Mouse (Mus musculus): ENCODE measurements around the gene Rab40c. TPM values are rescaled to one million over a fixed set of nuclear protein-coding genes. Genes with fewer than 3 reads are reported as not detected.
"Not testable (repeated sequence)": the region's sequence is repeated elsewhere in the genome, so short reads cannot be mapped to it uniquely, and the experiment has no call there.

The Rab40c gene
- polyA plus RNA-seq, 1 experiment from 2014 or later: 29.4 TPM

GRCm38 (mm10) chr17:25872676-25873075 lies 46.9 kb downstream of the Rab40c start:
- H3K9ac ChIP-seq (replicated peaks; ENCODE audit: low read length): no peak overlapping the region
- H3K4me3 ChIP-seq (replicated peaks; ENCODE audit: low read depth, low read length): no peak overlapping the region
- WGBS: 83% methylated on average over 3 of the region's 3 CpGs
- H3K4me1 ChIP-seq (ENCODE audit: control insufficient read depth, insufficient read depth, low read length): peaks cover 26% of the 10 kb centered on the region
- no peaks in the 10 kb centered on the region for H3K9me3 ChIP-seq (ENCODE audit: control insufficient read depth, low read length)
- H3K36me3 ChIP-seq (ENCODE audit: control insufficient read depth, insufficient read depth, low read length): peaks cover under 1% of the 10 kb centered on the region
- H3K27me3 ChIP-seq (ENCODE audit: control insufficient read depth, insufficient read depth, low read length): no peaks in the 10 kb centered on the region
- no peak overlapping the region for H3K27ac ChIP-seq (replicated peaks; ENCODE audit: low read depth, low read length)
- no peak for ATAC-seq (ENCODE audit: low FRiP score, low TSS enrichment)
- H3K4me2 ChIP-seq (ENCODE audit: low read length): no peak overlapping the region
- DNase-seq: no peak

GRCm38 (mm10) chr17:25871566-25871965 lies 48.0 kb downstream of the Rab40c start:
- ATAC-seq (ENCODE audit: low FRiP score, low TSS enrichment); H3K4me2 ChIP-seq (ENCODE audit: low read length); H3K9ac ChIP-seq (replicated peaks; ENCODE audit: low read length); DNase-seq; H3K4me3 ChIP-seq (replicated peaks; ENCODE audit: low read depth, low read length); H3K27ac ChIP-seq (replicated peaks; ENCODE audit: low read depth, low read length); H3K9me3 ChIP-seq (ENCODE audit: control insufficient read depth, low read length); H3K36me3 ChIP-seq (ENCODE audit: control insufficient read depth, insufficient read depth, low read length); H3K27me3 ChIP-seq (ENCODE audit: control insufficient read depth, insufficient read depth, low read length): not testable (repeated sequence)
- H3K4me1 ChIP-seq (ENCODE audit: control insufficient read depth, insufficient read depth, low read length): peaks cover 21% of the 10 kb centered on the region

- Histone ChIP-seq H3K27me3 (ENCODE audit: control insufficient read depth, insufficient read depth, low read length) (no peaks in the 10 kb centered on the region), H3K36me3 (ENCODE audit: control insufficient read depth, insufficient read depth, low read length) (no peaks in the 10 kb centered on the region), H3K4me2 (ENCODE audit: low read length) (no peak overlapping the region), H3K4me1 (ENCODE audit: control insufficient read depth, insufficient read depth, low read length) (peaks cover 13% of the 10 kb centered on the region), H3K4me3 (replicated peaks; ENCODE audit: low read depth, low read length) (no peak overlapping the region), H3K9ac (replicated peaks; ENCODE audit: low read length) (no peak overlapping the region), H3K27ac (replicated peaks; ENCODE audit: low read depth, low read length) (no peak overlapping the region), H3K9me3 (ENCODE audit: control insufficient read depth, low read length) (no peaks in the 10 kb centered on the region)
- no peak for DNase-seq
- no peak for ATAC-seq (ENCODE audit: low FRiP score, low TSS enrichment)
- WGBS: 85% methylated on average over 2 of the region's 2 CpGs
Observed at GRCm38 (mm10) chr17:25869954-25870353, 49.6 kb downstream of the Rab40c start.

- Histone ChIP-seq H3K27me3 (ENCODE audit: control insufficient read depth, insufficient read depth, low read length) (no peaks in the 10 kb centered on the region), H3K4me3 (replicated peaks; ENCODE audit: low read depth, low read length) (no peak overlapping the region), H3K4me2 (ENCODE audit: low read length) (no peak overlapping the region), H3K4me1 (ENCODE audit: control insufficient read depth, insufficient read depth, low read length) (peaks cover 12% of the 10 kb centered on the region), H3K36me3 (ENCODE audit: control insufficient read depth, insufficient read depth, low read length) (no peaks in the 10 kb centered on the region), H3K9ac (replicated peaks; ENCODE audit: low read length) (no peak overlapping the region), H3K27ac (replicated peaks; ENCODE audit: low read depth, low read length) (no peak overlapping the region), H3K9me3 (ENCODE audit: control insufficient read depth, low read length) (no peaks in the 10 kb centered on the region)
- DNase-seq (no peak), ATAC-seq (ENCODE audit: low FRiP score, low TSS enrichment) (no peak)
- WGBS: 90% methylated on average over 8 of the region's 8 CpGs
Observed at GRCm38 (mm10) chr17:25869498-25869897, 50.0 kb downstream of the Rab40c start.

- H3K27me3 ChIP-seq (ENCODE audit: control insufficient read depth, insufficient read depth, low read length): no peaks in the 10 kb centered on the region
- H3K4me1 ChIP-seq (ENCODE audit: control insufficient read depth, insufficient read depth, low read length): peaks cover 5% of the 10 kb centered on the region; the same call in 1 of the 2 replicates
- H3K9me3 ChIP-seq (ENCODE audit: control insufficient read depth, low read length): no peaks in the 10 kb centered on the region
- WGBS: 0% methylated on average over 24 of the region's 24 CpGs
- ATAC-seq (ENCODE audit: low FRiP score, low TSS enrichment): peak; percentile 85
- H3K27ac ChIP-seq (replicated peaks; ENCODE audit: low read depth, low read length): peak within 1 kb of the TSS; percentile 52
- DNase-seq: peak; percentile 90
- peak within 1 kb of the TSS; percentile 79 for H3K4me3 ChIP-seq (replicated peaks; ENCODE audit: low read depth, low read length)
- H3K36me3 ChIP-seq (ENCODE audit: control insufficient read depth, insufficient read depth, low read length): no peaks in the 10 kb centered on the region
- peak within 1 kb of the TSS; percentile 70 for H3K9ac ChIP-seq (replicated peaks; ENCODE audit: low read length)
- peak within 1 kb of the TSS; percentile 98 for H3K4me2 ChIP-seq (ENCODE audit: low read length)
Observed at GRCm38 (mm10) chr17:25868601-25869191, 50.8 kb downstream of the Rab40c start, which contains the start of gene Mcrip2. Gene Mcrip2, minus strand, starts transcription at chr17:25868764.

GRCm38 (mm10) chr17:25867836-25868600 lies 51.5 kb downstream of the Rab40c start:
- Histone ChIP-seq H3K4me3 (replicated peaks; ENCODE audit: low read depth, low read length) (peak overlapping the region; percentile 79), H3K9me3 (ENCODE audit: control insufficient read depth, low read length) (no peaks in the 10 kb centered on the region), H3K4me1 (ENCODE audit: control insufficient read depth, insufficient read depth, low read length) (peaks cover 5% of the 10 kb centered on the region; the same call in 1 of the 2 replicates), H3K27me3 (ENCODE audit: control insufficient read depth, insufficient read depth, low read length) (no peaks in the 10 kb centered on the region), H3K9ac (replicated peaks; ENCODE audit: low read length) (peak overlapping the region; percentile 70), H3K27ac (replicated peaks; ENCODE audit: low read depth, low read length) (peak overlapping the region; percentile 52), H3K4me2 (ENCODE audit: low read length) (peak overlapping the region; percentile 98), H3K36me3 (ENCODE audit: control insufficient read depth, insufficient read depth, low read length) (no peaks in the 10 kb centered on the region)
- peak; percentile 26 for DNase-seq
- peak; percentile 58 for ATAC-seq (ENCODE audit: low FRiP score, low TSS enrichment)
- 1% methylated on average over 42 of the region's 42 CpGs for WGBS

GRCm38 (mm10) chr17:25867509-25867835 lies 52.1 kb downstream of the Rab40c start:
- Histone ChIP-seq H3K4me1 (ENCODE audit: control insufficient read depth, insufficient read depth, low read length) (peaks cover 5% of the 10 kb centered on the region; the same call in 1 of the 2 replicates), H3K9ac (replicated peaks; ENCODE audit: low read length) (no peak overlapping the region), H3K4me3 (replicated peaks; ENCODE audit: low read depth, low read length) (peak overlapping the region; percentile 79), H3K27ac (replicated peaks; ENCODE audit: low read depth, low read length) (no peak overlapping the region), H3K4me2 (ENCODE audit: low read length) (peak overlapping the region; percentile 98), H3K36me3 (ENCODE audit: control insufficient read depth, insufficient read depth, low read length) (no peaks in the 10 kb centered on the region), H3K9me3 (ENCODE audit: control insufficient read depth, low read length) (no peaks in the 10 kb centered on the region), H3K27me3 (ENCODE audit: control insufficient read depth, insufficient read depth, low read length) (no peaks in the 10 kb centered on the region)
- ATAC-seq (ENCODE audit: low FRiP score, low TSS enrichment) (no peak), DNase-seq (no peak)
- WGBS: 17% methylated on average over 7 of the region's 7 CpGs

GRCm38 (mm10) chr17:25866172-25866571 lies 53.4 kb downstream of the Rab40c start:
- Histone ChIP-seq H3K27me3 (ENCODE audit: control insufficient read depth, insufficient read depth, low read length) (no peaks in the 10 kb centered on the region), H3K4me2 (ENCODE audit: low read length) (no peak overlapping the region), H3K9me3 (ENCODE audit: control insufficient read depth, low read length) (no peaks in the 10 kb centered on the region), H3K9ac (replicated peaks; ENCODE audit: low read length) (no peak overlapping the region), H3K27ac (replicated peaks; ENCODE audit: low read depth, low read length) (no peak overlapping the region), H3K4me1 (ENCODE audit: control insufficient read depth, insufficient read depth, low read length) (peaks cover 10% of the 10 kb centered on the region), H3K36me3 (ENCODE audit: control insufficient read depth, insufficient read depth, low read length) (no peaks in the 10 kb centered on the region), H3K4me3 (replicated peaks; ENCODE audit: low read depth, low read length) (no peak overlapping the region)
- no peak for DNase-seq
- WGBS: 92% methylated on average over 3 of the region's 3 CpGs
- no peak for ATAC-seq (ENCODE audit: low FRiP score, low TSS enrichment)

- ATAC-seq (ENCODE audit: low FRiP score, low TSS enrichment) (no peak), DNase-seq (no peak)
- H3K36me3 ChIP-seq (ENCODE audit: control insufficient read depth, insufficient read depth, low read length): no peaks in the 10 kb centered on the region
- no peak overlapping the region for H3K4me3 ChIP-seq (replicated peaks; ENCODE audit: low read depth, low read length)
- no peak overlapping the region for H3K4me2 ChIP-seq (ENCODE audit: low read length)
- no peak overlapping the region for H3K9ac ChIP-seq (replicated peaks; ENCODE audit: low read length)
- 94% methylated on average over 11 of the region's 11 CpGs for WGBS
- no peaks in the 10 kb centered on the region for H3K27me3 ChIP-seq (ENCODE audit: control insufficient read depth, insufficient read depth, low read length)
- no peak overlapping the region for H3K27ac ChIP-seq (replicated peaks; ENCODE audit: low read depth, low read length)
- peaks cover 18% of the 10 kb centered on the region for H3K4me1 ChIP-seq (ENCODE audit: control insufficient read depth, insufficient read depth, low read length)
- H3K9me3 ChIP-seq (ENCODE audit: control insufficient read depth, low read length): no peaks in the 10 kb centered on the region
Observed at GRCm38 (mm10) chr17:25865288-25865687, 54.2 kb downstream of the Rab40c start.

Data from midbrain, embryonic 14.5 days (tissue).